Mouse (Mus musculus) neural tube, embryonic 11.5 days (tissue): ENCODE measurements around the gene BC035044. TPM values are rescaled to one million over a fixed set of nuclear protein-coding genes. Genes with fewer than 3 reads are reported as not detected.
"Not testable (repeated sequence)": the region's sequence is repeated elsewhere in the genome, so short reads cannot be mapped to it uniquely, and the experiment has no call there.

ENCODE experiments used
- ATAC-seq: fragments of 200-750 bp; cut with Nextera tagmentation; 2 replicates; pipeline ENCODE4 v1.8.0; 2017; ENCODE audit warnings: moderate number of reproducible peaks, mild to moderate bottlenecking, moderate TSS enrichment, moderate library complexity; ENCODE audit not compliant: insufficient read depth, low FRiP score, low TSS enrichment
- DNase-seq: peaks from one replicate; pipeline ENCODE4 v3.0.0-alpha.2; 2015; ENCODE audit warnings: low spot score
- H3K27ac ChIP-seq: fragments of 300-500 bp; sonication (generic); 2 replicates; pipeline ENCODE4 v1.5.1; 2014; ENCODE audit warnings: low read depth, mild to moderate bottlenecking, low read length
- H3K27me3 ChIP-seq: fragments of 300-500 bp; sonication (generic); 2 replicates; pipeline ENCODE4 v1.6.1; 2014; ENCODE audit warnings: mild to moderate bottlenecking, low read length, mixed read lengths; ENCODE audit not compliant: control insufficient read depth, insufficient read depth
- H3K36me3 ChIP-seq: fragments of 300-500 bp; sonication (generic); 2 replicates; pipeline ENCODE4 v1.6.1; 2014; ENCODE audit warnings: mild to moderate bottlenecking, low read length, moderate library complexity, mixed read lengths; ENCODE audit not compliant: control insufficient read depth, insufficient read depth
- H3K4me1 ChIP-seq: fragments of 300-500 bp; sonication (generic); 2 replicates; pipeline ENCODE4 v1.6.1; 2014; ENCODE audit warnings: low read length, mixed read lengths; ENCODE audit not compliant: control insufficient read depth, insufficient read depth
- H3K4me2 ChIP-seq: fragments of 300-500 bp; sonication (generic); 2 replicates; pipeline ENCODE4 v1.6.1; 2014; ENCODE audit warnings: low read depth, mild to moderate bottlenecking, moderate library complexity
- H3K4me3 ChIP-seq: fragments of 300-500 bp; sonication (generic); 2 replicates; pipeline ENCODE4 v1.5.1; 2014; ENCODE audit warnings: low read depth, low read length
- H3K9ac ChIP-seq: fragments of 300-500 bp; sonication (generic); 2 replicates; pipeline ENCODE4 v1.6.1; 2014; ENCODE audit warnings: mild to moderate bottlenecking, low read length
- H3K9me3 ChIP-seq: fragments of 300-500 bp; sonication (generic); 2 replicates; pipeline ENCODE4 v1.6.1; 2016; ENCODE audit warnings: low read length; ENCODE audit not compliant: control insufficient read depth
- WGBS: fragments of 180-500 bp; shearing (Covaris S2); extraction: QIAGEN DNeasy Blood & Tissue Kit; methylation state at CpG from one replicate; pipeline ENCODE4 v1.1.7; 2014; 5-methylcytosine and 5-hydroxymethylcytosine counted together
- microRNA-seq: library from miRNA; unstranded; fragments of <30 nt; microRNA quantifications from one replicate; pipeline ENCODE4, GENCODE M21; 2016
- polyA plus RNA-seq: library from polyadenylated mRNA; unstranded; fragments of >200 nt; fragmentation: Nextera tagmentation; extraction: Ambion mirVana; gene quantifications from 2 replicates; pipeline ENCODE4 v1.2.1, GENCODE M21; 2014

The BC035044 gene
- polyA plus RNA-seq, 1 experiment from 2014 or later: 1.3 TPM

GRCm38 (mm10) chr6:128802557-128802956 is 88.4 kb downstream of the BC035044 start:
- Histone ChIP-seq H3K27me3 (no peaks in the 10 kb centered on the region), H3K9me3 (no peaks in the 10 kb centered on the region), H3K4me1 (no peaks in the 10 kb centered on the region; the same call in 1 of the 2 replicates), H3K4me3 (peak overlapping the region; percentile 41), H3K4me2 (peak overlapping the region; percentile 43), H3K27ac (no peak overlapping the region), H3K9ac (peak overlapping the region; percentile 56; the same call in 1 of the 2 replicates), H3K36me3 (no peaks in the 10 kb centered on the region)
- WGBS: 15% methylated on average over 10 of the region's 10 CpGs
- peak; percentile 46 for ATAC-seq
- no peak for DNase-seq

DNA sequence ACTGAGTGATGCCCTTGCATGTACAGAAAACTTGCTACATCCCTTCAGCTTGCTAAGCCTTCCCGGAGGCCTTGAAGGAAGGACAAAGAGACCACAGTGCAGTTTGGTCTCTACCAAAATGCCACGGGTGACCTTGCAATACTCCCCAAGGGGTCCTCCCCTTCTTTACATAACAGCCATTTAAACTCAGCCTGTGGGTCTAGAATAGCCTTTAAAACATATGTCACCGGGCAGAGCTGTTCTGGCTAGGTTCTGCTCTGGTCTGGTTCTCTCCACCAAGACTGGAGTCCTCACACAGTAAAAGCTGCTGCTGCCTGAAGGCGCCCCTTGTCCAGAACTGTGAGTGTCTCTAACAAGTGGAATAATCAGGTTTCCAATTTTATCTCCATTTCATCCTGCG is 90.2 kb downstream of the BC035044 start:
- not testable (repeated sequence) for H3K4me3 ChIP-seq, H3K27ac ChIP-seq, H3K9me3 ChIP-seq, DNase-seq, H3K36me3 ChIP-seq, H3K27me3 ChIP-seq, ATAC-seq, H3K4me2 ChIP-seq, H3K9ac ChIP-seq, H3K4me1 ChIP-seq
- 73% methylated on average over 5 of the region's 5 CpGs for WGBS

GRCm38 (mm10) chr6:128799896-128800270 is 91.0 kb downstream of the BC035044 start:
- ATAC-seq (no peak), DNase-seq (peak; percentile 18)
- Histone ChIP-seq H3K4me3 (peak overlapping the region; percentile 57), H3K27ac (no peak overlapping the region), H3K9me3 (no peaks in the 10 kb centered on the region), H3K36me3 (no peaks in the 10 kb centered on the region), H3K27me3 (no peaks in the 10 kb centered on the region), H3K9ac (no peak overlapping the region), H3K4me2 (peak overlapping the region; percentile 44), H3K4me1 (no peaks in the 10 kb centered on the region; the same call in 1 of the 2 replicates)
- WGBS: 29% methylated on average over 7 of the region's 7 CpGs

GRCm38 (mm10) chr6:128799144-128799895 is 91.6 kb downstream of the BC035044 start:
- under 1% methylated on average over 49 of the region's 49 CpGs for WGBS
- DNase-seq (peak; percentile 93), ATAC-seq (peak; percentile 64)
- H3K4me1 ChIP-seq, H3K27me3 ChIP-seq, H3K36me3 ChIP-seq, H3K9me3 ChIP-seq, H3K27ac ChIP-seq: not testable (repeated sequence)
- H3K9ac ChIP-seq: peak overlapping the region; percentile 54
- H3K4me3 ChIP-seq: peak overlapping the region; percentile 57
- peak overlapping the region; percentile 44 for H3K4me2 ChIP-seq

Small RNA genes lying within 50 kb of the gene (microRNA-seq; reads per million reads assigned to microRNA genes)
- not detected for gene Gm27336

Other genes starting within 250 kb of the BC035044 start
- gene Clec2h, start 228.7 kb downstream of the BC035044 start, polyA plus RNA-seq: not detected in 2 replicates
- not detected in 2 replicates for gene Klrb1, start 168.1 kb downstream of the BC035044 start, polyA plus RNA-seq
- not detected in 2 replicates for gene Klrb1c, start 101.9 kb downstream of the BC035044 start, polyA plus RNA-seq
- gene Gm44511, start 64.8 kb downstream of the BC035044 start, polyA plus RNA-seq: not detected in 2 replicates
- 0.16 TPM in 1 of 2 replicates, not detected in the other for gene Klrb1b, start 64.8 kb downstream of the BC035044 start, polyA plus RNA-seq
- gene Clec2i, start 3.5 kb downstream of the BC035044 start, polyA plus RNA-seq: not detected in 2 replicates
- not detected in 2 replicates for gene Clec2g, start 43.3 kb upstream of the BC035044 start, polyA plus RNA-seq
- 0.70 and 1.4 TPM in 2 replicates for gene Klrb1f, start 154.8 kb upstream of the BC035044 start, polyA plus RNA-seq
- gene Clec2e, start 209.8 kb upstream of the BC035044 start, polyA plus RNA-seq: not detected in 2 replicates